Mouse (Mus musculus): ENCODE measurements around the gene Hoxc10. TPM values are rescaled to one million over a fixed set of nuclear protein-coding genes. Genes with fewer than 3 reads are reported as not detected.

Gene Hoxc10
- total RNA-seq, 4 experiments from 2014 or later: not detected

GRCm38 (mm10) chr15:102988078-102988477 is 21.5 kb downstream of the Hoxc10 start:
- DNase-seq (ENCODE audit: low spot score in 2 of 2): no peak

GRCm38 (mm10) chr15:102990461-102991397 is 24.1 kb downstream of the Hoxc10 start, which contains the start of gene Hoxc8:
Gene Hoxc8 (plus strand): TSS chr15:102990607.
- DNase-seq (ENCODE audit: low spot score in 2 of 2): no peak

GRCm38 (mm10) chr15:102991782-102992181 is 25.2 kb downstream of the Hoxc10 start:
- DNase-seq (ENCODE audit: low spot score in 2 of 2): no peak

- no peak for DNase-seq (ENCODE audit: low spot score in 2 of 2)
Observed at GRCm38 (mm10) chr15:102992206-102992605, 25.6 kb downstream of the Hoxc10 start.

GRCm38 (mm10) chr15:102992863-102993262 is 26.3 kb downstream of the Hoxc10 start:
- DNase-seq (ENCODE audit: low spot score in 2 of 2): no peak

- no peak for DNase-seq (ENCODE audit: low spot score in 2 of 2)
Observed at GRCm38 (mm10) chr15:102996548-102996947, 30.0 kb downstream of the Hoxc10 start.

- DNase-seq (ENCODE audit: low spot score in 2 of 2): no peak
Observed at GRCm38 (mm10) chr15:102997431-102997830, 30.8 kb downstream of the Hoxc10 start.

GRCm38 (mm10) chr15:102997939-102998355 is 31.4 kb downstream of the Hoxc10 start, which contains the start of gene Hoxc6:
Gene Hoxc6 (plus strand): TSS chr15:102998257.
- no peak for DNase-seq (ENCODE audit: low spot score in 2 of 2)

- DNase-seq (ENCODE audit: low spot score in 2 of 2): no peak
Observed at GRCm38 (mm10) chr15:102998608-102999182, 32.1 kb downstream of the Hoxc10 start.

GRCm38 (mm10) chr15:102999183-102999831 is 32.7 kb downstream of the Hoxc10 start:
- no peak for DNase-seq (ENCODE audit: low spot score in 2 of 2)

- no peak for DNase-seq (ENCODE audit: low spot score in 2 of 2)
Observed at GRCm38 (mm10) chr15:102999955-103000354, 33.4 kb downstream of the Hoxc10 start.

- DNase-seq (ENCODE audit: low spot score in 2 of 2): no peak
Observed at GRCm38 (mm10) chr15:103000501-103000901, 33.9 kb downstream of the Hoxc10 start.

GRCm38 (mm10) chr15:103001370-103001769 is 34.8 kb downstream of the Hoxc10 start:
- no peak for DNase-seq (ENCODE audit: low spot score in 2 of 2)

GRCm38 (mm10) chr15:103002156-103002555 is 35.6 kb downstream of the Hoxc10 start:
- no peak for DNase-seq (ENCODE audit: low spot score in 2 of 2)

- no peak for DNase-seq (ENCODE audit: low spot score in 2 of 2)
Observed at GRCm38 (mm10) chr15:103002821-103003448, 36.3 kb downstream of the Hoxc10 start.

- DNase-seq (ENCODE audit: low spot score in 2 of 2): no peak
Observed at GRCm38 (mm10) chr15:103005308-103005707, 38.7 kb downstream of the Hoxc10 start.

GRCm38 (mm10) chr15:103005797-103006196 is 39.2 kb downstream of the Hoxc10 start:
- DNase-seq (ENCODE audit: low spot score in 2 of 2): no peak

GRCm38 (mm10) chr15:103006326-103006725 is 39.7 kb downstream of the Hoxc10 start:
- DNase-seq (ENCODE audit: low spot score in 2 of 2): no peak

- no peak for DNase-seq (ENCODE audit: low spot score in 2 of 2)
Observed at GRCm38 (mm10) chr15:103009265-103010111, 42.9 kb downstream of the Hoxc10 start.

GRCm38 (mm10) chr15:103010112-103010846 is 43.7 kb downstream of the Hoxc10 start:
- no peak for DNase-seq (ENCODE audit: low spot score in 2 of 2)
